Mouse (Mus musculus) spleen, postnatal 4 days (tissue): ENCODE data around the gene Lcn8.
"Not testable (repeated sequence)": the region's sequence is repeated elsewhere in the genome, so short reads cannot be mapped to it uniquely, and the experiment has no call there.

Source experiments
- DNase-seq, 2 experiments: peaks; one replicate each; pipeline ENCODE4 v3.0.0; 2022; ENCODE audit warnings: low spot score in 2 of 2

Lcn8 gene

GRCm38 (mm10) chr2:25664125-25664524, 11.2 kb downstream of the Lcn8 start:
- DNase-seq = no peak

- DNase-seq = no peak
Measured at GRCm38 (mm10) chr2:25666516-25666915, 13.6 kb downstream of the Lcn8 start.

- DNase-seq = no peak
Measured at GRCm38 (mm10) chr2:25676486-25676885, 23.6 kb downstream of the Lcn8 start, which contains the start of gene Lcn6. Gene Lcn6 (plus strand): TSS chr2:25676786.

- no peak for DNase-seq
Measured at GRCm38 (mm10) chr2:25679559-25679958, 26.6 kb downstream of the Lcn8 start.

- no peak for DNase-seq
Measured at GRCm38 (mm10) chr2:25682426-25682825, 29.5 kb downstream of the Lcn8 start, which contains the start of gene Lcn10. Gene Lcn10 (plus strand): TSS chr2:25682726.

- no peak for DNase-seq
Measured at GRCm38 (mm10) chr2:25686941-25687340, 34.0 kb downstream of the Lcn8 start.

GRCm38 (mm10) chr2:25694605-25695004, 41.7 kb downstream of the Lcn8 start:
- DNase-seq = peak; percentile 37 to 81

- DNase-seq = no peak
Measured at GRCm38 (mm10) chr2:25696951-25697350, 44.0 kb downstream of the Lcn8 start.

GRCm38 (mm10) chr2:25698696-25699095, 45.8 kb downstream of the Lcn8 start:
- DNase-seq = no peak

GRCm38 (mm10) chr2:25699743-25700142, 46.8 kb downstream of the Lcn8 start, which contains the start of gene Obp2a:
Gene Obp2a (plus strand): TSS chr2:25700043.
- DNase-seq = not testable (repeated sequence)

GRCm38 (mm10) chr2:25701001-25701400, 48.1 kb downstream of the Lcn8 start:
- peak in 1 of 2 experiments; percentile 38 for DNase-seq

GRCm38 (mm10) chr2:25703706-25704105, 50.8 kb downstream of the Lcn8 start:
- no peak for DNase-seq
